Mouse (Mus musculus) lung, postnatal 4 days (tissue): ENCODE results near the gene Gm43064.
"Not testable (repeated sequence)": the region's sequence is repeated elsewhere in the genome, so short reads cannot be mapped to it uniquely, and the experiment has no call there.

Source experiments
- DNase-seq, 2 experiments: peaks; one replicate each; pipeline ENCODE4 v3.0.0; 2021

Gm43064 gene

GRCm38 (mm10) chr3:103801631-103802531 is 7.5 kb upstream of the Gm43064 start:
- peak; percentile 79 to 91 for DNase-seq

DNA sequence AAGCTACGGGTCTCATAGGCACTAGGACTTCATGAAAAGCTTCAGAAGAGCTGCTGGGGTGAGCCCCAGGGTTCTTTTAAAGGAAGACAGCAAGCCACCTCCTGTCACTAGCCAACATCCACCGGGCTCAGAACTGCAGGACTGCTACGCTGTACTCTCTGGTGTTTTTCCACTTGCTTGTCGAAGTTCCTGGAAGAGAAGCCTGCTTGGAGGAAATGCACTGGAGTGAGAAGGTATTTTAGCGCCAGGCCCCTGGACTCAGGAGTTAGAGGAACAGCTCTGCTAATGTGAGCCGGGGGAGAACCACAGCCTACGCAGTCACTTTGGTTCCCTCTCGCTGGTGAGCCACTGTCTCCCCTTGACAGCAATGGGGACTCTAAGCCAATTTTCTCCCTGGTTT is 6.5 kb upstream of the Gm43064 start:
- DNase-seq = peak; percentile 22 to 27

GRCm38 (mm10) chr3:103805671-103806070 is 3.7 kb upstream of the Gm43064 start:
- DNase-seq = no peak

- no peak for DNase-seq
Measured at GRCm38 (mm10) chr3:103809799-103810150, 402 bp downstream of the Gm43064 start.

- no peak for DNase-seq
Measured at GRCm38 (mm10) chr3:103810967-103811366, 1.6 kb downstream of the Gm43064 start.

DNA sequence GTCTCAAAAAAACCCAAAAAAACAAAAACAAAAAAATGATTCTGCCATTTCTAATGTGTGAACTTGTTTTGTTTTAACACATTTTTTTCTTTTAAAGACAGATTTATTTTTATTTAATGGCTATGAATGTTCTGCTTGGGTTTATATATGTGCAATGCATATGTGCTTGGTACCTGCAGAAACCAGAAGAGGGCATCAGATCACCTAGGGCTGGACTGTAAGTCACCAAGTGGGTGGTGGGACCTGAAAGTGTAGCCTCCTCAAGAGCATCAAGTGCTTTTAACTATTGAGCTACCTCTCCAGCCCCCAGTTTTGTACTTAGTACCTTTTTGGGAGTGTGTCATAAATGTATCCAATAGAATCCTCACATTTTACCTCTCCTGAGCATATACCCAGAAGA is 18.2 kb downstream of the Gm43064 start:
- DNase-seq = no peak

- DNase-seq = no peak
Measured at GRCm38 (mm10) chr3:103829036-103829435, 19.7 kb downstream of the Gm43064 start.

DNA sequence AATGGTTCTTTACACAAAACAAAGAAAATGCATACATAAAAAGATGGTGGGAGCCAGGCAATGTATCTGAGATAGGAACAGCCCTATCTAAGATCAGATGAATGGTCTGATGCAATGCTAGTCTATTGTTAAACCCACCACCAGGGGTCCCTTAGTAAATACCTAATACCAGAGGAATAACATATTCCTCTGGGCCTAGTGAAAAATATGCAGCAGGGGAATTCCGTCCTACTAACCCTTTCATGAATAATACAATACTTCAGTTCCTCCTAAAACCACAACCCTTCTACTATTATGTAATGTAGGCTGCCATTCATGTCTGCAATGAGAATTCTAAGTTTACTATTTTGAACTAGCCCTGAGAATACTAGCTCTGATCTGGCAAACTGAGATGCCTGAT is 21.3 kb downstream of the Gm43064 start:
- DNase-seq = not testable (repeated sequence)

DNA sequence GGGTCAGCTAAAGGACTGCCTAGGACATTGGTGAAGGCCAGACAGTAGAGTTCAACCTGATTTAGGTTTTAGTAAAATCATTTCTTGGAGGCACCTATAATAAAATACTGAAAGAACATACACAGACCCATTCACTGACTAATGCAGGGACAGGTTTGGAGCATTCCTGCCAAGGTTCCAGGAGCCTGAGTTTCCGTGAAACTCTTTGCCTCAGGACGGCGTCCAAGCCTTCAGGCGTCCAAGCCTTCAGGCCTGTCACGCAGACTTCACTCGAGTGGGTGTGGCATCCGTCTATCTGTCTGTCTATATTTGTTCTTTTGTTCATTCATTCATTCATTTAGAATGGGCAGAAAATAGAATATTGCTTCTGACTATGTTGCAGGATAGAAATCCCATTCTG is 21.8 kb downstream of the Gm43064 start:
- no peak for DNase-seq

DNA sequence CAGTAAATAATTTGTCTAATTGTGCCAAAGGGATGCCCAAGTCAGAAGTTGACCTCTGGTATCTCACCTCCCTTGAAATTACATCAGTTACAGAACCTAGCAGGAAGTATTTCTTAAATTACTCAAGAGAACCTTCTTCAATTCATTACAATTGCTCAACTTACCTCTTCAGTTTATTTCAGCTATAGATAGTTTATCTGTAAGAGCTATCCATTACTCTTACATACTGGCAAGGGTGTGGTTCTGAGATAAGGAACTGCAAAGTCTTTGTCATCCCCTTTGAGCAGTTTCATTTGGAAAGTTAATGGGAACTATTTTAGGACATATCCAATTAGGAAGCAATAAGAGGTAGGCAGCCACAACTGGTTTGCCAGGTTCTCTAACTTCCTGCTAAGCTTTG is 23.1 kb downstream of the Gm43064 start, which contains the start of gene Bcl2l15:
Gene Bcl2l15 (plus strand): TSS at position 176 of the 400 bp plus-strand sequence.
- no peak for DNase-seq

GRCm38 (mm10) chr3:103834001-103834400 is 24.6 kb downstream of the Gm43064 start:
- no peak for DNase-seq

- DNase-seq = no peak
Measured at GRCm38 (mm10) chr3:103835272-103835950, 26.0 kb downstream of the Gm43064 start.

GRCm38 (mm10) chr3:103835951-103836310 is 26.6 kb downstream of the Gm43064 start:
- no peak for DNase-seq

GRCm38 (mm10) chr3:103836453-103836852 is 27.1 kb downstream of the Gm43064 start:
- no peak for DNase-seq

DNA sequence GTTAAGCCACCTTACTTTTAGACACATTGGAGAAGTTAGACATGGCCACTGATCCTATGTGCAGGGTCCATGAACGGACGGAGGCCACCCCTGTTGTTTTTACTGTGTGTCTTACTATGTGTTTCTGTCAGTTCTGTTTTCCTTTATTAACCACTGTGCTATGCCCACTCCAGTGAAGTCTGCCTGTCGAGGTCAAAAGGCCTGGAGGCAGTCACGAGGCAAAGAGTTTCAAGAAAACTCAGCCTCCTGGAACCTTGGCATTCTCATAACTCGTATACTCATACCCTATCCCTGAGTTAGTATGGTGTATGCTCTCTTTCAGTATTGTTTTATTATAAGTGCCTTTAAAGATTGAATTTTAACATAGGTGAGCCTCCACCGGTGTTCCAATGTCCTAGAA is 30.3 kb downstream of the Gm43064 start:
- DNase-seq = no peak

DNA sequence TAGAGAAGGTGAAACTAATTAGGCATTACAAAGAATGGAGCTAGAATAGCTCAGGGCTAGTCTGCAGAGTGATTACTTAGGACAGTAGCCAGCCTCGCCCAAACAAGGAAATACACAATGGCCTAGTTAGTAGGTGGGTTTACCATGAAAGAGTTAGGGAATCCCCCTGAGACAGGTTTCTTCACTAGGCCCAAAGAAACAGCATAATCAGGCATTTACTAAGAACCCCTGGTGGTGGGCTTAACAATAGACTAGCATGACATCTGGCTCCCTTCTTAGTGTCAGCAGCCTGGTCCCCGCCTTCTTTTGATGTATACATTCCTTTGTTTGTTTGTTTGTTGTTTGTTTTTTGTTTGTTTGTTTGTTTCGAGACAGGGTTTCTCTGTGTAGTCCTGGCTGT is 30.8 kb downstream of the Gm43064 start:
- DNase-seq = not testable (repeated sequence)

DNA sequence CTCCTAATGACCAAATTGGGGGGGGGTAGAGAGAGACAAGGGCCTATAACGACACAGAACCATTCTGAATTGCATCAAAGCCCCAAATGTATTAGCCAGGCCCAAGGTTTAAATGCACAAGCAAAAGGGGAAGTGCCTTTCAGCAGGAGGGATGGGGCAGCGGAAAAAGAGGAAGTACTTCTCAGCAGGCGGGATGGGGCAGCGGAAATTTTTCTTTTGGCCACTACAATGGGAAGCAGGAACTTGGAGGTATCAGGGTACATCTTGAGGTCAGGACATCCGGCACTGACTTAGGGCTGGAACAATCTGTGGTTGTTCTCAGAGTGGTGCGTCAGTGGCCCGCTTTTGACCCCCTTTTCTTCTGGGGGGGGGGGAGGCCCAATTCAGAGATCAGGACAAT is 31.6 kb downstream of the Gm43064 start:
- not testable (repeated sequence) for DNase-seq

DNA sequence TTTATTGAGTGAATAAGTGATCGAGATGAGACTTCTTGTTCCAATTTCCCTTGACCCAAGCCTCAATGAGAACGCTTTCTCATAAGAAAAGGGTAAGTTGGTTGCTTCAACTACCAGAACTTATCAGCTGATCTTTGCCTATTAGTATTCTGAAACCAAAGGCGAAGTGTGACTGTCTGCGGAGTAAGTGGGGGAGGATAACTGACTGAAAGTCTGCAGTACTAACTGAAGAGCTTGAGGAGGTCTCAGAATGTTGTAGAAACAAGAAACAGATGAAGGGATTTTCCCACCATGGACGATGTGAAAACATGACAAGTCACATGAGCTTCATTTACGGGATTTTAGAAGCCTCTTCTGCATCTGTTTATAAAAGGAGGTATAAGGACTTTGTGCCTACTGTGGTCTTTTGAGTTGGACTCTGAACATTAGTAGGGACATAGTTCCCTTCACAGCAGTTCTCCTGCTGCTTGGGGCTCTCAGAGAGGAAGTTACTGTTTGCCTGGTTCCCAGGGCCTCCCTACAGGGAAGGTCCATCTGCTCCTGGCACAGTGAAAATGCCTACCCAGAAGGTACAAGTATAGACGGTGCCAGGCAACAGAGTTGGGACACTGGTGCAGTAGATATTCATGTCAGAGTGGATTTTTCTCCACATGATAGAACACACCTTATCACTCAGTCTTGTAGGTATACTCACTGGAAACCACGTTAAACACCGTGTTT is 41.4 kb downstream of the Gm43064 start:
- no peak for DNase-seq

- no peak for DNase-seq
Measured at GRCm38 (mm10) chr3:103851481-103851880, 42.1 kb downstream of the Gm43064 start.

DNA sequence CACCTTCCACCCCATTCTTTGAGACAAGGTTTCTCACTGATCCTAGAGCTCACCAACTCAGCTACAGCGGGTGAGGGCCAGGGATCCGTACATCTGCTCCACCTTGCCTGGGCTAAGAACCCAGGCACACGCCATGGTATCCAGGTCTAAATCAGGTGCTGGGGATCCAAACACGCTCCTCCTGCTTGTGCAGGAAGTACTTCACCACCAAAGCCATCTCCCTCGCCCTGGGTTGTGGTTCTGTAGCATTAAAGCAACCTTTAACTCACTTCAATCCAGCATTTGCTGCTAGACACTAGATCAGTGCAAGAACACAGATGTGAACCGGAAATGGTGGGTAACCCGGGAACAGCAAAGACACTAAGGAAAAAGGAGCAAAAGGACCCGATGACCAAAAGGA is 42.5 kb downstream of the Gm43064 start:
- no peak for DNase-seq

GRCm38 (mm10) chr3:103852565-103853299 is 43.4 kb downstream of the Gm43064 start:
- DNase-seq = peak in 1 of 2 experiments; percentile 75

DNA sequence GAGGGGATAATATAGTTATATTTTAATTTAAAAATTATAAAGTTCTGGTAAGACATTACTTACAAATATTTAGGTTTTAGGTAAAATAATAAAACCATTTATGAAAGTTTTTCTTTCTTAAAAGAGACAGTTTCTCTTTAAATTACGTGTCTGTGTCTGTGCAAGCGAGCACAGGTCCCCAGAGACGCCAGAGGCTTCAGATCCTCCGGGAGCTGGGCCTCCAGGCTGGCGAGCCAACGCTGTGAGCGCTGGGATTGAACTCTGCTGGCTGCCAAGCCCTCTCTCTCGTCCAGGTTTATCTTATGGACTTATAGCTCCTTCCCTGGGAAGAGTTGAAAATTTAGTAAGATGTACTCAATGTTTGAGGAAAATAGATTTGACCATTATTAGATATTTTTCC is 44.4 kb downstream of the Gm43064 start:
- no peak for DNase-seq
